Mouse (Mus musculus): Measurements from ENCODE around the gene Glt1d1. TPM values are rescaled to one million over a fixed set of nuclear protein-coding genes. Genes with fewer than 3 reads are reported as not detected.

The Glt1d1 gene
- total RNA-seq (2022): not detected

- DNase-seq (ENCODE audit: low spot score in 2 of 2): no peak
Measured at GRCm38 (mm10) chr5:127632167-127633145, at the start of gene Glt1d1, which contains the start of gene Slc15a4. TSS of gene Glt1d1 (plus strand) at chr5:127632262. TSS of gene Slc15a4 (minus strand) at chr5:127632897.

GRCm38 (mm10) chr5:127583658-127584057, 48.4 kb upstream of the Glt1d1 start:
- no peak for DNase-seq (ENCODE audit: low spot score in 2 of 2)

GRCm38 (mm10) chr5:127587854-127588253, 44.2 kb upstream of the Glt1d1 start:
- DNase-seq (ENCODE audit: low spot score in 2 of 2): no peak

- DNase-seq (ENCODE audit: low spot score in 2 of 2): no peak
Measured at GRCm38 (mm10) chr5:127592406-127592805, 39.7 kb upstream of the Glt1d1 start.

GRCm38 (mm10) chr5:127592854-127593253, 39.2 kb upstream of the Glt1d1 start:
- DNase-seq (ENCODE audit: low spot score in 2 of 2): no peak

GRCm38 (mm10) chr5:127595676-127596075, 36.4 kb upstream of the Glt1d1 start:
- peak in 1 of 2 experiments; percentile 15 for DNase-seq (ENCODE audit: low spot score in 2 of 2)

- no peak for DNase-seq (ENCODE audit: low spot score in 2 of 2)
Measured at GRCm38 (mm10) chr5:127596862-127597261, 35.2 kb upstream of the Glt1d1 start.

- no peak for DNase-seq (ENCODE audit: low spot score in 2 of 2)
Measured at GRCm38 (mm10) chr5:127602996-127603395, 29.1 kb upstream of the Glt1d1 start.

GRCm38 (mm10) chr5:127607507-127607906, 24.6 kb upstream of the Glt1d1 start:
- DNase-seq (ENCODE audit: low spot score in 2 of 2): no peak

- no peak for DNase-seq (ENCODE audit: low spot score in 2 of 2)
Measured at GRCm38 (mm10) chr5:127609191-127609714, 22.8 kb upstream of the Glt1d1 start.

GRCm38 (mm10) chr5:127610787-127611509, 21.1 kb upstream of the Glt1d1 start:
- DNase-seq (ENCODE audit: low spot score in 2 of 2): peak; percentile 59

GRCm38 (mm10) chr5:127611881-127612280, 20.2 kb upstream of the Glt1d1 start:
- no peak for DNase-seq (ENCODE audit: low spot score in 2 of 2)

GRCm38 (mm10) chr5:127612397-127612796, 19.7 kb upstream of the Glt1d1 start:
- DNase-seq (ENCODE audit: low spot score in 2 of 2): no peak

- no peak for DNase-seq (ENCODE audit: low spot score in 2 of 2)
Measured at GRCm38 (mm10) chr5:127615459-127615858, 16.6 kb upstream of the Glt1d1 start.

GRCm38 (mm10) chr5:127616151-127616550, 15.9 kb upstream of the Glt1d1 start:
- DNase-seq (ENCODE audit: low spot score in 2 of 2): no peak

- peak; percentile 97 for DNase-seq (ENCODE audit: low spot score in 2 of 2)
Measured at GRCm38 (mm10) chr5:127616884-127617635, 15.0 kb upstream of the Glt1d1 start.

- no peak for DNase-seq (ENCODE audit: low spot score in 2 of 2)
Measured at GRCm38 (mm10) chr5:127618834-127619233, 13.2 kb upstream of the Glt1d1 start.

GRCm38 (mm10) chr5:127620371-127620770, 11.7 kb upstream of the Glt1d1 start:
- DNase-seq (ENCODE audit: low spot score in 2 of 2): no peak

- no peak for DNase-seq (ENCODE audit: low spot score in 2 of 2)
Measured at GRCm38 (mm10) chr5:127621108-127621507, 11.0 kb upstream of the Glt1d1 start.

- DNase-seq (ENCODE audit: low spot score in 2 of 2): no peak
Measured at GRCm38 (mm10) chr5:127624427-127625213, 7.4 kb upstream of the Glt1d1 start.
